Mouse (Mus musculus) hematopoietic multipotent progenitor cell, adult 10-12 weeks (in vitro differentiated cells): ENCODE results near the gene Rmnd1. TPM values are rescaled to one million over a fixed set of nuclear protein-coding genes. Genes with fewer than 3 reads are reported as not detected.

ENCODE experiments used
- polyA plus RNA-seq: library from polyadenylated mRNA; stranded (reverse); fragments of >175 nt; gene quantifications from 2 replicates; pipeline ENCODE4 v1.2.3, GENCODE M21; 2012; ENCODE audit warnings: low replicate concordance

Gene Rmnd1
- polyA plus RNA-seq: 2.7 and 19.0 TPM in 2 replicates

GRCm38 (mm10) chr10:4432123-4432931, at the start of gene Rmnd1, which contains the start of gene Armt1:
Gene Rmnd1, minus strand, starts transcription at chr10:4432388.
Gene Armt1, plus strand, starts transcription at chr10:4432467.

DNA sequence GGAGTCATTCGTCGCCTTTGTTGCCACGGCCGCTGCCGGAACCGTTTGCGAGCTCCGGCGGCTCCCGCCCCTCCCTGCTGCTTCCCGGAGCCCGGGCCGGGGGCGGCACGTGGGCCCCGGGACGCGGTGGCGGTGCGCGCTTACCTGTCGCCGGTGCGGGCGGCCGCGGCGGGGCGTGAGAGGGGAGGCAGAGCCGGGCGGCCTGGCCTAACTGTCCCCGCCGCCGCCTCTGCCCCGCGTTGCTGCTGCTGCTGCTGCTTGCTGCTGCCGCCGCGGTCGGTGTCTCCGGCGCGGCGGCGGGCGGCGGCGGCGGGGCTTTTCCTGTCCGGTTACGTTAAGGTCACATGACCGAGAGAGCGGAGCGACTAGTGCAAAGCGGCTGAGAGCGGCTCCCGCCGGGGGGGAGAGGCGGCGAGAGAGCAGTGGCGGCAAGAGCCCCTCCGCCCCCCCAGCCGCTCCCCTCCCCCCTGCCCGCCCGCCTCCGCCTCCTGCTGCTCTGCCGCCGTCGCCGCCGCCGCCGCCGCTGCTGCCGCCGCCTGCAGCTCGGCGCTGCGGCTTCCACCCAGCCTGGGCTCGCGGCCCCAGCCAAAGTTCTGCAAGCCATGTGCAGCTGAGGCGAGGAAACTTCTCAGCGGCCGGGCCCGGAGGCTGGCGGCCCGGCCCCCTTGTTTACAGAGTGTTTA, 44.3 kb downstream of the Rmnd1 start, which contains the start of gene Zbtb2:
TSS of gene Zbtb2 (minus strand) at position 408 of the 683 bp plus-strand sequence.

Other genes starting within 250 kb of the Rmnd1 start
- 2.4 and 6.8 TPM in 2 replicates for gene Akap12, start 166.0 kb downstream of the Rmnd1 start, polyA plus RNA-seq
- 10.2 and 12.0 TPM in 2 replicates for gene Zbtb2, start 44.3 kb downstream of the Rmnd1 start, polyA plus RNA-seq
- gene Armt1, start 79 bp upstream of the Rmnd1 start, polyA plus RNA-seq: 2.1 and 9.4 TPM in 2 replicates
- gene Ccdc170, start 50.1 kb upstream of the Rmnd1 start, polyA plus RNA-seq: not detected in 2 replicates
- 4.8 and 7.0 TPM in 2 replicates for gene Esr1, start 179.2 kb upstream of the Rmnd1 start, polyA plus RNA-seq